Mouse (Mus musculus): ENCODE data around the gene Tlnrd1. TPM values are rescaled to one million over a fixed set of nuclear protein-coding genes. Genes with fewer than 3 reads are reported as not detected.

Gene Tlnrd1
- total RNA-seq, 2 experiments from 2014 or later, result 5.7 to 14.3 TPM

- no peak for ATAC-seq (ENCODE audit: poor library complexity, severe bottlenecking)
These were observed 36.7 kb downstream of the Tlnrd1 start for GRCm38 (mm10) chr7:83847187-83848075.

- no peak for ATAC-seq (ENCODE audit: poor library complexity, severe bottlenecking)
These were observed 39.3 kb downstream of the Tlnrd1 start for GRCm38 (mm10) chr7:83844807-83845206.

- ATAC-seq (ENCODE audit: poor library complexity, severe bottlenecking), result no peak
These were observed 41.4 kb downstream of the Tlnrd1 start for GRCm38 (mm10) chr7:83842486-83843259.

- no peak for ATAC-seq (ENCODE audit: poor library complexity, severe bottlenecking)
These were observed 44.0 kb downstream of the Tlnrd1 start for GRCm38 (mm10) chr7:83840076-83840475.

- ATAC-seq (ENCODE audit: poor library complexity, severe bottlenecking), result no peak
These were observed 45.4 kb downstream of the Tlnrd1 start for GRCm38 (mm10) chr7:83838525-83839224.

Other genes starting within 250 kb of the Tlnrd1 start
- 38.8 and 42.2 TPM in 2 replicates for gene Il16, start 138.6 kb downstream of the Tlnrd1 start, total RNA-seq (2015)
- gene Il16, start 138.6 kb downstream of the Tlnrd1 start, total RNA-seq (2017), result 128 TPM in 2 replicates
- not detected in 2 replicates for gene Cfap161, start 89.4 kb downstream of the Tlnrd1 start, total RNA-seq (2015)
- gene Cfap161, start 89.4 kb downstream of the Tlnrd1 start, total RNA-seq (2017), result not detected in 2 replicates
- gene Mesd, start 161 bp upstream of the Tlnrd1 start, total RNA-seq (2015), result 16.9 and 18.4 TPM in 2 replicates
- gene Mesd, start 161 bp upstream of the Tlnrd1 start, total RNA-seq (2017), result 24.3 and 25.8 TPM in 2 replicates
- gene Cemip, start 202.2 kb upstream of the Tlnrd1 start, total RNA-seq (2015), result 0.02 TPM in 1 of 2 replicates, not detected in the other
- gene Cemip, start 202.2 kb upstream of the Tlnrd1 start, total RNA-seq (2017), result 0.08 TPM in 1 of 2 replicates, not detected in the other